Mouse (Mus musculus): ENCODE measurements around the gene Srpk3. TPM values are rescaled to one million over a fixed set of nuclear protein-coding genes. Genes with fewer than 3 reads are reported as not detected.

Gene Srpk3
- polyA plus RNA-seq, 1 experiment from 2014 or later = 2.2 TPM

GRCm38 (mm10) chrX:73793039-73793438, 18.8 kb downstream of the Srpk3 start:
- Histone ChIP-seq H3K9ac (ENCODE audit: low read length) (no peak overlapping the region), H3K9me3 (ENCODE audit: control insufficient read depth, low read length) (no peaks in the 10 kb centered on the region), H3K4me1 (replicated peaks; ENCODE audit: control insufficient read depth, insufficient read depth) (no peaks in the 10 kb centered on the region), H3K36me3 (ENCODE audit: control insufficient read depth, insufficient read depth, low read length) (no peaks in the 10 kb centered on the region), H3K4me2 (replicated peaks; ENCODE audit: low read depth) (no peak overlapping the region), H3K4me3 (ENCODE audit: low read depth, low read length) (no peak overlapping the region), H3K27me3 (ENCODE audit: control insufficient read depth, insufficient read depth, low read length) (no peaks in the 10 kb centered on the region), H3K27ac (replicated peaks) (no peak overlapping the region)
- DNase-seq (ENCODE audit: low spot score) (no peak), ATAC-seq (ENCODE audit: low FRiP score, low TSS enrichment) (no peak)
- TF ChIP-seq EP300 (optimal IDR thresholded peaks at IDR 0.05) (no peak), CTCF (IDR thresholded peaks at IDR 0.05; ENCODE audit: low read depth) (no peak)

- no peak overlapping the region for H3K4me2 ChIP-seq (replicated peaks; ENCODE audit: low read depth)
- no peak overlapping the region for H3K4me3 ChIP-seq (ENCODE audit: low read depth, low read length)
- TF ChIP-seq EP300 (optimal IDR thresholded peaks at IDR 0.05) (no peak), CTCF (IDR thresholded peaks at IDR 0.05; ENCODE audit: low read depth) (no peak)
- 38% methylated on average over 1 of the region's 1 CpGs for WGBS
- no peak overlapping the region for H3K9ac ChIP-seq (ENCODE audit: low read length)
- H3K36me3 ChIP-seq (ENCODE audit: control insufficient read depth, insufficient read depth, low read length) = no peaks in the 10 kb centered on the region
- no peak for ATAC-seq (ENCODE audit: low FRiP score, low TSS enrichment)
- H3K4me1 ChIP-seq (replicated peaks; ENCODE audit: control insufficient read depth, insufficient read depth) = no peaks in the 10 kb centered on the region
- no peak overlapping the region for H3K27ac ChIP-seq (replicated peaks)
- H3K27me3 ChIP-seq (ENCODE audit: control insufficient read depth, insufficient read depth, low read length) = no peaks in the 10 kb centered on the region
- no peak for DNase-seq (ENCODE audit: low spot score)
- no peaks in the 10 kb centered on the region for H3K9me3 ChIP-seq (ENCODE audit: control insufficient read depth, low read length)
These were observed 19.3 kb downstream of the Srpk3 start for GRCm38 (mm10) chrX:73793505-73793904.

- Histone ChIP-seq H3K4me1 (replicated peaks; ENCODE audit: control insufficient read depth, insufficient read depth) (no peaks in the 10 kb centered on the region), H3K36me3 (ENCODE audit: control insufficient read depth, insufficient read depth, low read length) (no peaks in the 10 kb centered on the region), H3K4me2 (replicated peaks; ENCODE audit: low read depth) (no peak overlapping the region), H3K27ac (replicated peaks) (no peak overlapping the region), H3K27me3 (ENCODE audit: control insufficient read depth, insufficient read depth, low read length) (no peaks in the 10 kb centered on the region), H3K9me3 (ENCODE audit: control insufficient read depth, low read length) (no peaks in the 10 kb centered on the region), H3K4me3 (ENCODE audit: low read depth, low read length) (no peak overlapping the region), H3K9ac (ENCODE audit: low read length) (no peak overlapping the region)
- no peak for TF ChIP-seq EP300 (optimal IDR thresholded peaks at IDR 0.05)
- TF ChIP-seq CTCF (IDR thresholded peaks at IDR 0.05; ENCODE audit: low read depth) = no peak
- no peak for DNase-seq (ENCODE audit: low spot score)
- no peak for ATAC-seq (ENCODE audit: low FRiP score, low TSS enrichment)
- 83% methylated on average over 2 of the region's 2 CpGs for WGBS
These were observed 23.3 kb downstream of the Srpk3 start for GRCm38 (mm10) chrX:73797511-73797910.

GRCm38 (mm10) chrX:73798502-73798901, 24.3 kb downstream of the Srpk3 start:
- 50% methylated on average over 5 of the region's 9 CpGs for WGBS

GRCm38 (mm10) chrX:73805814-73806213, 31.6 kb downstream of the Srpk3 start:
- 46% methylated on average over 1 of the region's 1 CpGs for WGBS

More at GRCm38 (mm10) chrX:73798502-73798901, 24.3 kb downstream of the Srpk3 start:
- no peaks in the 10 kb centered on the region for H3K9me3 ChIP-seq (ENCODE audit: control insufficient read depth, low read length)
- H3K36me3 ChIP-seq (ENCODE audit: control insufficient read depth, insufficient read depth, low read length) = no peaks in the 10 kb centered on the region
- peak; percentile 81 for DNase-seq (ENCODE audit: low spot score)
- no peak overlapping the region for H3K4me2 ChIP-seq (replicated peaks; ENCODE audit: low read depth)
- peak; percentile 92 for ATAC-seq (ENCODE audit: low FRiP score, low TSS enrichment)
- no peak overlapping the region for H3K27ac ChIP-seq (replicated peaks)
- no peaks in the 10 kb centered on the region for H3K4me1 ChIP-seq (replicated peaks; ENCODE audit: control insufficient read depth, insufficient read depth)
- H3K9ac ChIP-seq (ENCODE audit: low read length) = no peak overlapping the region
- no peak overlapping the region for H3K4me3 ChIP-seq (ENCODE audit: low read depth, low read length)
- H3K27me3 ChIP-seq (ENCODE audit: control insufficient read depth, insufficient read depth, low read length) = no peaks in the 10 kb centered on the region
- TF ChIP-seq CTCF (IDR thresholded peaks at IDR 0.05; ENCODE audit: low read depth) (peak; percentile 88), EP300 (optimal IDR thresholded peaks at IDR 0.05) (no peak)

GRCm38 (mm10) chrX:73815072-73815471, 40.9 kb downstream of the Srpk3 start:
- no peak overlapping the region for H3K27ac ChIP-seq (replicated peaks)
- H3K4me3 ChIP-seq (ENCODE audit: low read depth, low read length) = no peak overlapping the region
- no peaks in the 10 kb centered on the region for H3K9me3 ChIP-seq (ENCODE audit: control insufficient read depth, low read length)
- 15% methylated on average over 14 of the region's 14 CpGs for WGBS
- DNase-seq (ENCODE audit: low spot score) (no peak), ATAC-seq (ENCODE audit: low FRiP score, low TSS enrichment) (no peak)
- no peaks in the 10 kb centered on the region for H3K36me3 ChIP-seq (ENCODE audit: control insufficient read depth, insufficient read depth, low read length)
- TF ChIP-seq CTCF (IDR thresholded peaks at IDR 0.05; ENCODE audit: low read depth) (no peak), EP300 (optimal IDR thresholded peaks at IDR 0.05) (no peak)
- 0 out of 2 replicates have a peak overlapping the region, but pooled peaks have one; percentile 8 for H3K9ac ChIP-seq (ENCODE audit: low read length)
- H3K4me1 ChIP-seq (replicated peaks; ENCODE audit: control insufficient read depth, insufficient read depth) = no peaks in the 10 kb centered on the region
- H3K27me3 ChIP-seq (ENCODE audit: control insufficient read depth, insufficient read depth, low read length) = no peaks in the 10 kb centered on the region
- H3K4me2 ChIP-seq (replicated peaks; ENCODE audit: low read depth) = peak overlapping the region; percentile 23; the same call in 1 of the 2 replicates

More at GRCm38 (mm10) chrX:73805814-73806213, 31.6 kb downstream of the Srpk3 start:
- Histone ChIP-seq H3K9ac (ENCODE audit: low read length) (no peak overlapping the region), H3K4me3 (ENCODE audit: low read depth, low read length) (no peak overlapping the region), H3K4me1 (replicated peaks; ENCODE audit: control insufficient read depth, insufficient read depth) (no peaks in the 10 kb centered on the region), H3K27ac (replicated peaks) (no peak overlapping the region), H3K27me3 (ENCODE audit: control insufficient read depth, insufficient read depth, low read length) (no peaks in the 10 kb centered on the region), H3K9me3 (ENCODE audit: control insufficient read depth, low read length) (no peaks in the 10 kb centered on the region), H3K4me2 (replicated peaks; ENCODE audit: low read depth) (no peak overlapping the region), H3K36me3 (ENCODE audit: control insufficient read depth, insufficient read depth, low read length) (no peaks in the 10 kb centered on the region)
- no peak for DNase-seq (ENCODE audit: low spot score)
- no peak for TF ChIP-seq EP300 (optimal IDR thresholded peaks at IDR 0.05)
- no peak for TF ChIP-seq CTCF (IDR thresholded peaks at IDR 0.05; ENCODE audit: low read depth)
- no peak for ATAC-seq (ENCODE audit: low FRiP score, low TSS enrichment)

Data from stomach, postnatal 0 days (tissue).